Mouse (Mus musculus) hindbrain, embryonic 11.5 days (tissue): ENCODE data around the gene Mtor. TPM values are rescaled to one million over a fixed set of nuclear protein-coding genes. Genes with fewer than 3 reads are reported as not detected.
A peak's percentile ranks its signal among the peaks of the same experiment; 100 is the strongest.

Experiments used
- ATAC-seq: fragments of 200-750 bp; cut with Nextera tagmentation; 2 replicates; pipeline ENCODE4 v1.8.0; 2017; ENCODE audit warnings: mild to moderate bottlenecking, moderate TSS enrichment, moderate library complexity; ENCODE audit not compliant: low FRiP score
- DNase-seq: peaks from one replicate; pipeline ENCODE4 v3.0.0-alpha.2; 2015; ENCODE audit warnings: low spot score
- H3K27ac ChIP-seq: fragments of 300-500 bp; sonication (generic); 2 replicates; pipeline ENCODE4 v1.5.1; 2014; ENCODE audit warnings: mild to moderate bottlenecking, low read depth, low read length
- H3K27me3 ChIP-seq: fragments of 300-500 bp; sonication (generic); 2 replicates; pipeline ENCODE4 v1.6.1; 2014; ENCODE audit warnings: mild to moderate bottlenecking, low read length, moderate library complexity, mixed read lengths; ENCODE audit not compliant: control insufficient read depth, insufficient read depth
- H3K36me3 ChIP-seq: fragments of 300-500 bp; sonication (generic); 2 replicates; pipeline ENCODE4 v1.6.1; 2014; ENCODE audit warnings: mild to moderate bottlenecking, low read length, moderate library complexity, mixed read lengths; ENCODE audit not compliant: control insufficient read depth, insufficient read depth
- H3K4me1 ChIP-seq: fragments of 300-500 bp; sonication (generic); replicated peaks from 2 replicates; pipeline ENCODE4 v1.6.1; 2014; ENCODE audit warnings: low read length, mixed read lengths; ENCODE audit not compliant: control insufficient read depth, insufficient read depth
- H3K4me2 ChIP-seq: fragments of 300-500 bp; sonication (generic); replicated peaks from 2 replicates; pipeline ENCODE4 v1.6.1; 2014; ENCODE audit warnings: mild to moderate bottlenecking, low read depth, low read length
- H3K4me3 ChIP-seq: fragments of 300-500 bp; sonication (generic); 2 replicates; pipeline ENCODE4 v1.5.1; 2014; ENCODE audit warnings: low read depth, low read length
- H3K9ac ChIP-seq: fragments of 300-500 bp; sonication (generic); 2 replicates; pipeline ENCODE4 v1.6.1; 2014; ENCODE audit warnings: low read depth, low read length
- H3K9me3 ChIP-seq: fragments of 300-500 bp; sonication (generic); 2 replicates; pipeline ENCODE4 v1.6.1; 2016; ENCODE audit warnings: low read length; ENCODE audit not compliant: control insufficient read depth
- WGBS: fragments of 180-500 bp; shearing (Covaris S2); extraction: QIAGEN DNeasy Blood & Tissue Kit; methylation state at CpG from one replicate; pipeline ENCODE4 v1.1.7; 2014; 5-methylcytosine and 5-hydroxymethylcytosine counted together
- polyA plus RNA-seq: library from polyadenylated mRNA; unstranded; fragments of >200 nt; fragmentation: Nextera tagmentation; extraction: Ambion mirVana; gene quantifications from 2 replicates; pipeline ENCODE4 v1.2.1, GENCODE M21; 2014

The Mtor gene
- polyA plus RNA-seq, 1 experiment from 2014 or later: 33.0 TPM

DNA sequence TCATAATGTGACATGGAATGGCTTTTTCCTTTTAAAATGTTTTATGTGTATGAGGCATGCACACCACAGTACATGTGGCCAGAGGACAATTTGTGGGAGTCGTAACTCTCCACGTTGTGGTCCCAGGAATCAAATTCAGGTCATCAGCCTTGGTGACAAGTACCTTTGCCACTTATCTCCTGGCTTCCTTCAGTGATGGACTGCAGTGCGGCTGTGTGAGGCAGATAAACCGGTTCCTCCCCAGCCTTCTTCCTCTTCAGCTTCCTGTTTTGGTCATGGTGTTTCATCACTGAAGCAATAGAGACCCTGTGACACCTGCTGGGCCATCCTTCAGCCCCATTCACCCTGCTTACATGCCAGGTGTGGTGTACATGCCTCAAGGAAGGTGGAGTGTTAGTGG, 134.8 kb downstream of the Mtor start:
- Histone ChIP-seq H3K4me2 (no peak overlapping the region), H3K36me3 (peaks cover 13% of the 10 kb centered on the region; the same call in 1 of the 2 replicates), H3K9ac (no peak overlapping the region), H3K9me3 (no peaks in the 10 kb centered on the region), H3K4me1 (no peaks in the 10 kb centered on the region), H3K4me3 (no peak overlapping the region), H3K27ac (no peak overlapping the region), H3K27me3 (no peaks in the 10 kb centered on the region)
- DNase-seq (no peak), ATAC-seq (no peak)
- 86% methylated on average over 4 of the region's 4 CpGs for WGBS

DNA sequence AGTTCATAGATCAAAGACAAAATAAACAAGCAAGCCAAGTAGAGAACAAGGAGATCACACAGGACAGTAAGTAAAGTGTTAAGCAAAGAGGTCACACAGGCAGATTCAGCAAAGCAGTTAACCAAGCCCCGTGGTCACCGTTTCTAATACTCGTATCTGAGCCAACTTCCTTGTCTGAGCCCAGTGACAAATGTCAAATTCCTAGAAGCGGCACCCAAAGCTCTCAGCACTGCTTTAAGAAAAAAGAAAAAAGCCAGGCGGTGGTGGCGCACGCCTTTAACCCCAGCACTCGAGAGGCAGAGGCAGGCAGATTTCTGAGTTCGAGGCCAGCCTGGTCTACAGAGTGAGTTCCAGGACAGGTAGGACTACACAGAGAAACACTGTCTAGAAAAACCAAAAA, 138.2 kb downstream of the Mtor start:
- Histone ChIP-seq H3K9me3 (no peaks in the 10 kb centered on the region), H3K9ac (no peak overlapping the region), H3K4me2 (no peak overlapping the region), H3K27ac (no peak overlapping the region), H3K4me1 (no peaks in the 10 kb centered on the region), H3K36me3 (peaks cover 3% of the 10 kb centered on the region; the same call in 1 of the 2 replicates), H3K27me3 (no peaks in the 10 kb centered on the region), H3K4me3 (no peak overlapping the region)
- no peak for DNase-seq
- WGBS: 86% methylated on average over 9 of the region's 9 CpGs
- ATAC-seq: no peak

DNA sequence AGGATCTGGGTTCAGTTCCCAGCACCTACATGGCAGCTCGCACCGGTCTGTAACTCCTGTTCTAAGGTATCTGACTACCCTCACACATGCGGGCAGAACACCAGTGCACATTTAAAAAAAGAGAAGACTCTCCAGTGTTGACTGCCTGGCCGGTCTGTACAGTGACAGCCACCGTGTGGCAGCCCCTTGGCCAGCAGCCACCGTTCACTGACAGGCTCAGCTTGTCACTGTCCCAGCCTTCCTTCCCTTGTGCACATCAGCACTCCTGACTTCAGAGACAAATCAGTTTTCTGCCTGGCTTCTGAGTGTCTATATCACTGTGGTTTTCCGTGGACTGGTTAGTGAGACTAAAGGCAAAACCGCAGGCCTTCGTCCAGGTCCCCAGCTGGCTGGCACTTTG, 140.4 kb downstream of the Mtor start:
- no peak overlapping the region for H3K4me2 ChIP-seq
- H3K36me3 ChIP-seq: no peaks in the 10 kb centered on the region
- WGBS: 85% methylated on average over 9 of the region's 9 CpGs
- H3K27me3 ChIP-seq: no peaks in the 10 kb centered on the region
- ATAC-seq (no peak), DNase-seq (no peak)
- peaks cover 4% of the 10 kb centered on the region; the same call in 1 of the 2 replicates for H3K4me1 ChIP-seq
- H3K9ac ChIP-seq: no peak overlapping the region
- no peak overlapping the region for H3K4me3 ChIP-seq
- no peak overlapping the region for H3K27ac ChIP-seq
- no peaks in the 10 kb centered on the region for H3K9me3 ChIP-seq

DNA sequence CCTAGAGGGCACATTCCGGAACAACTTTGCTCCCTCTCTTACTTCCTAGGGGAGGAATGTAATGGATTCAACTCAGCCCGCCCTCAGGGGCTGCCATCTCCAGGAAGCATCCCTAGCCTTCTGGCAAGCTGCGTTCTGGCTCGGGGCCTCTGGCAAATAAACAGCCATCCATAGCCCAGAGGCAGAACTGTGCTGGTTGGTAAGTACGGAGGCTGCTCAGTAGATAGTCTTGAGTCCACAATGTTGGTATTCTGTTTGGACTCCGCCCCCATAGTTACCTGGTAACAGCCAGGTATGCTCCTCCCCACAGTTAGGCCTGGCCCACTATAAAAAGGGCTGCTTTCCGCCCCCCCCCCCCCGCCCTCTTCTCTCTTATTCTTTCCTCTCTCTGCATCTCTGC, 141.2 kb downstream of the Mtor start:
- no peak overlapping the region for H3K9ac ChIP-seq
- DNase-seq: no peak
- 59% methylated on average over 8 of the region's 8 CpGs for WGBS

DNA sequence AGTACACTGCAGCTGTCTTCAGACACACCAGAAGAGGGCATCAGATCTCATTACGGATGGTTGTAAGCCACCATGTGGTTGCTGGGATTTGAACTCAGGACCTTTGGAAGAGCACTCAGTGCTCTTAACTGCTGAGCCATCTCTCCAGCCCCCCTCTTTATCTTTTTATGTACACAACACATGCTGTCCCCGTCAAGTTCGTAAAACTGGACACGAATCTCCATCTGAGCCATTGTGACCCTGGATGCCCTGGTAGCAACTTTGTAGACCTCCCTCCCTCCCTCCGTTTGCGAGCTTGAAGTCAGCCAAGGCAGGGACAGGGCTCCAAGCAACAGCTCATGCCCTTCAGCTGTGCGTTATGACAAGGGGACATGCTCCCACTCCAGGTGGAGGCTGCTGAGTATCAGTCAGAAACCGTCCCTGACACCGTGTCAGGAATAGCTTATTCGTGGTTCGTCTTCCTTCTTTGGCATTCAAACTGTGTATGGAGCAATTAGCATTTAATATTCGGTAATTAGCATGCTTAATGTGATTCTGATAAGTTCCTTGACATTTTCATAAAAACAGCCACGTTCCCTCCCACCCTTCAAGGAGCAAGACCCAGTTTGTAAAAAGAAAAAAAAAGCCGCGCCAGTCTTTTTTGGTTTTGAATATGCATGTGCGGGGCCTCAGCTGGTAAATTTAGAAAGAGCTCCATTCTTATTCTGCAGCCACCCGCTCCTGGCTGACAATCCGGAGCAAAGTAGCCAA, 142.2 kb downstream of the Mtor start:
- H3K27ac ChIP-seq: peak overlapping the region; percentile 74
- H3K9ac ChIP-seq: peak overlapping the region; percentile 34
- ATAC-seq (peak; percentile 20; the same call in 1 of the 2 replicates), DNase-seq (peak; percentile 56)
- H3K4me3 ChIP-seq: peak overlapping the region; percentile 96
- no peaks in the 10 kb centered on the region for H3K27me3 ChIP-seq
- 9% methylated on average over 18 of the region's 18 CpGs for WGBS
- peaks cover 4% of the 10 kb centered on the region; the same call in 1 of the 2 replicates for H3K4me1 ChIP-seq
- peak overlapping the region; percentile 92 for H3K4me2 ChIP-seq
- no peaks in the 10 kb centered on the region for H3K9me3 ChIP-seq
- H3K36me3 ChIP-seq: peaks cover 12% of the 10 kb centered on the region

More for the DNA sequence above, 141.2 kb downstream of the Mtor start:
- Histone ChIP-seq H3K27ac (no peak overlapping the region), H3K9me3 (no peaks in the 10 kb centered on the region), H3K4me1 (peaks cover 4% of the 10 kb centered on the region; the same call in 1 of the 2 replicates), H3K4me3 (no peak overlapping the region), H3K27me3 (no peaks in the 10 kb centered on the region), H3K4me2 (no peak overlapping the region), H3K36me3 (peaks cover 7% of the 10 kb centered on the region)
- no peak for ATAC-seq

DNA sequence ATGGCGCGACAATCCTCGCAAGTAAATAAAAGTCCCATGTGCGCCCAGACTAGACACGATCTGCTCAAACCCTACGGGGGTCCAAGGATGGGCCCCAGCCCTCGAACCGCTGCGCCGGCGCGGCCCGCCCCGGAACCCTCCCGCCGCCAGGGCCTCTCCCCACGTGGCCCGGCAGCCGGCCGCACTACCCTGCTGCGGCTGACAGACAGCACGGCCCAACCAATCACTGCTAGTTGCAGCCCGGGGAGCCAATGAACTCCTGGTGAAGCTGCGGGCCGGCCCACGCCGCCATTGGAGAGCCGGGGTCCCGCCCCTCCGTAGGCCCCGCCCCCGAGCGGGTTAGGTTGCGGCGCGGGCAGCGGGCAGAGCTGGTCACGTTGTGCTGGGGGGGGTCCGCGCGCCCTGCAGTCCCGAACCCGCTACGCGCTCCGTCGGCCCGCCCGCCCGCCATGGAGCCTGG, 142.8 kb downstream of the Mtor start, which contains the start of gene Srm:
TSS of gene Srm (plus strand) at position 333 of the 460 bp plus-strand sequence.
- Histone ChIP-seq H3K36me3 (peaks cover 12% of the 10 kb centered on the region), H3K9me3 (no peaks in the 10 kb centered on the region), H3K9ac (peak within 1 kb of the TSS; percentile 76), H3K27me3 (no peaks in the 10 kb centered on the region), H3K4me2 (peak within 1 kb of the TSS; percentile 92), H3K4me3 (peak within 1 kb of the TSS; percentile 96), H3K27ac (peak within 1 kb of the TSS; percentile 74), H3K4me1 (peaks cover 4% of the 10 kb centered on the region; the same call in 1 of the 2 replicates)
- WGBS: under 1% methylated on average over 45 of the region's 50 CpGs
- ATAC-seq: peak; percentile 99
- peak; percentile 96 for DNase-seq

DNA sequence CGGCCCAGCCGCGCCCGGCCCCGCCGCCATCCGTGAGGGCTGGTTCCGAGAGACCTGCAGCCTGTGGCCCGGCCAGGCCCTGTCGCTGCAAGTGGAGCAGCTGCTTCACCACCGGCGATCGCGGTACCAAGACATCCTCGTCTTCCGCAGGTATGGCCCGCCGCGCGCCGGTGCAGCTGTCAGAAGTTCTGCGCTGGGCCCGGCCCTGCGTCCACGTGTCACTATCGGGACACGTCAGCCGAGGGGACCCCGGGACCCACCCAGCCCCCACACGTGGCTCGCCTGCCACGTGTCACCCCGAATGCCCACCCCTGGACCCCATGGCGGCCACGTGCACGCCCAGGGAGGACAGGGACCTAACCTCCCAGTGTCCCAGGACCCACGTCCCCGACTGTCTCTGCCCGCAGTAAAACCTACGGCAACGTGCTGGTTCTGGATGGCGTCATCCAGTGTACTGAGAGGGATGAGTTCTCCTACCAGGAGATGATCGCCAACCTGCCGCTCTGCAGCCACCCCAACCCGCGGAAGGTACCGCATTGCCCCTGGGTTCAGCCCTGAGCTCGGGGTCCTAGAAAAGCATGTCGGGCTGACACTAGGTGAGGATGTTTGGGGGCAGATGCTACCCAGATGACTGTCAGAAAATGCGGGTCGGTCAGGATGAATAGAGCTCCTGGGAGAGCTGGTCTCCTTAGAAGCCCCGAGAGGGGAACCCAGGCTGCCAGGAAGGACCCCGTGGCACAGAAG, 143.4 kb downstream of the Mtor start:
- WGBS: under 1% methylated on average over 52 of the region's 53 CpGs
- Histone ChIP-seq H3K9me3 (no peaks in the 10 kb centered on the region), H3K4me2 (peak overlapping the region; percentile 92), H3K9ac (peak overlapping the region; percentile 76), H3K4me3 (peak overlapping the region; percentile 96), H3K4me1 (peaks cover 4% of the 10 kb centered on the region; the same call in 1 of the 2 replicates), H3K27me3 (no peaks in the 10 kb centered on the region), H3K27ac (no peak overlapping the region), H3K36me3 (peaks cover 12% of the 10 kb centered on the region)
- ATAC-seq (peak; percentile 72), DNase-seq (peak; percentile 54)

DNA sequence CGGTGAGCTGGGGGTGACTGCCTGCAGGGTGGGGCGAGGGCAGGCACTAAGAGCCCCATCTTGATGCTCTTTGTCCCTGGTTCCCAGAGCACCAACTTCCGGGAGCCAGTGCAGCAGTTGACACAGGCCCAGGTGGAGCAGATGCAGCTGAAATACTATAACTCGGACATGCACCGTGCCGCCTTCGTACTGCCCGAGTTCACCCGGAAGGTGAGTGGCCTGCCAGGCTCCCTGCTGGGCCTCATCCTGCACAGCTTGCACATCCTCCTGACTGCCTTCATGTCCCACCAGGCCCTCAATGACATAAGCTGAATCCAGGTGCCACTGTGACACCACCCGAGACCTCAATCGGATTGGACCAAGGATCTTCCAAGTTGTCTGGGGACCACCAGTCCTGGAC, 145.6 kb downstream of the Mtor start:
- Histone ChIP-seq H3K27ac (no peak overlapping the region), H3K36me3 (peaks cover 12% of the 10 kb centered on the region)
- 96% methylated on average over 11 of the region's 11 CpGs for WGBS

More for the DNA sequence above, 145.6 kb downstream of the Mtor start:
- peaks cover 4% of the 10 kb centered on the region; the same call in 1 of the 2 replicates for H3K4me1 ChIP-seq
- no peaks in the 10 kb centered on the region for H3K27me3 ChIP-seq
- no peak overlapping the region for H3K4me2 ChIP-seq
- ATAC-seq: no peak
- DNase-seq: no peak
- no peak overlapping the region for H3K9ac ChIP-seq
- H3K4me3 ChIP-seq: no peak overlapping the region
- no peaks in the 10 kb centered on the region for H3K9me3 ChIP-seq
